Mouse (Mus musculus) lung, adult 2 months (tissue): ENCODE data around the gene Cpe. TPM values are rescaled to one million over a fixed set of nuclear protein-coding genes. Genes with fewer than 3 reads are reported as not detected.

Experiments used
- DNase-seq: peaks from one replicate; pipeline ENCODE4 v3.0.0; 2022
- H3K4me1 ChIP-seq: fragments of 200-500 bp; 2 replicates; pipeline ENCODE4 v1.6.1; 2011; ENCODE audit warnings: low read length; ENCODE audit not compliant: control insufficient read depth, insufficient read depth
- H3K4me3 ChIP-seq: fragments of 200-500 bp; replicated peaks from 2 replicates; pipeline ENCODE3; 2011; ENCODE audit warnings: low read depth, mild to moderate bottlenecking, control low read depth, low read length; ENCODE audit errors: extremely low read depth
- CTCF ChIP-seq: fragments of 200-500 bp; IDR thresholded peaks from 2 replicates; pipeline ENCODE4 v1.5.1; 2011; ENCODE audit warnings: mild to moderate bottlenecking, low read length, control low read depth; ENCODE audit not compliant: insufficient read depth
- POLR2A ChIP-seq: fragments of 200-500 bp; IDR thresholded peaks from 2 replicates; pipeline ENCODE4 v1.6.1; 2011; ENCODE audit warnings: low read depth, mild to moderate bottlenecking, control low read depth, low read length, borderline replicate concordance; ENCODE audit errors: extremely low read depth
- WGBS: fragments of 180-500 bp; shearing (Covaris S2); methylation state at CpG from one replicate; pipeline ENCODE4 v1.1.7; 2018; 5-methylcytosine and 5-hydroxymethylcytosine counted together
- polyA plus RNA-seq: library from polyadenylated mRNA; depleted of rRNA; stranded (reverse); fragments of >200 nt; gene quantifications from 2 replicates; pipeline ENCODE4 v1.2.3, GENCODE M21; 2012

Cpe gene
- polyA plus RNA-seq, 1 experiment: 29.7 TPM

GRCm38 (mm10) chr8:64655887-64656286 is 37.0 kb downstream of the Cpe start:
- no peak for DNase-seq
- 79% methylated on average over 6 of the region's 6 CpGs for whole genome bisulfite sequencing
- H3K4me1 ChIP-seq: no peaks in the 10 kb centered on the region
- TF ChIP-seq POLR2A: no peak
- TF ChIP-seq CTCF: no peak
- no peak overlapping the region for H3K4me3 ChIP-seq

- no peaks in the 10 kb centered on the region for H3K4me1 ChIP-seq
- no peak overlapping the region for H3K4me3 ChIP-seq
- 70% methylated on average over 2 of the region's 2 CpGs for WGBS
- no peak for DNase-seq
- TF ChIP-seq POLR2A (no peak), CTCF (no peak)
Measured at GRCm38 (mm10) chr8:64655087-64655486, 37.8 kb downstream of the Cpe start.

GRCm38 (mm10) chr8:64652285-64652684 is 40.6 kb downstream of the Cpe start:
- TF ChIP-seq POLR2A (no peak), CTCF (no peak)
- Histone ChIP-seq H3K4me1 (no peaks in the 10 kb centered on the region), H3K4me3 (no peak overlapping the region)
- no peak for DNase-seq

GRCm38 (mm10) chr8:64648063-64648462 is 44.8 kb downstream of the Cpe start:
- H3K4me3 ChIP-seq: no peak overlapping the region
- TF ChIP-seq CTCF: no peak
- TF ChIP-seq POLR2A: no peak
- DNase-seq: no peak
- no peaks in the 10 kb centered on the region for H3K4me1 ChIP-seq
- WGBS: 81% methylated on average over 4 of the region's 4 CpGs

- TF ChIP-seq POLR2A: no peak
- TF ChIP-seq CTCF: no peak
- Histone ChIP-seq H3K4me3 (no peak overlapping the region), H3K4me1 (no peaks in the 10 kb centered on the region)
- 93% methylated on average over 3 of the region's 3 CpGs for WGBS
- DNase-seq: no peak
Measured at GRCm38 (mm10) chr8:64647148-64647547, 45.7 kb downstream of the Cpe start.

GRCm38 (mm10) chr8:64646421-64646820 is 46.4 kb downstream of the Cpe start:
- Histone ChIP-seq H3K4me3 (no peak overlapping the region), H3K4me1 (no peaks in the 10 kb centered on the region)
- WGBS: 91% methylated on average over 5 of the region's 5 CpGs
- TF ChIP-seq POLR2A (no peak), CTCF (no peak)
- DNase-seq: no peak

GRCm38 (mm10) chr8:64644108-64645005 is 48.5 kb downstream of the Cpe start:
- WGBS: 81% methylated on average over 12 of the region's 12 CpGs
- H3K4me3 ChIP-seq: no peak overlapping the region
- H3K4me1 ChIP-seq: no peaks in the 10 kb centered on the region

GRCm38 (mm10) chr8:64643382-64643781 is 49.5 kb downstream of the Cpe start:
- Histone ChIP-seq H3K4me3 (no peak overlapping the region), H3K4me1 (no peaks in the 10 kb centered on the region)
- no peak for DNase-seq
- TF ChIP-seq CTCF (no peak), POLR2A (no peak)
- whole genome bisulfite sequencing: 52% methylated on average over 4 of the region's 4 CpGs

More at GRCm38 (mm10) chr8:64644108-64645005, 48.5 kb downstream of the Cpe start:
- no peak for DNase-seq
- TF ChIP-seq POLR2A (no peak), CTCF (no peak)

- DNase-seq: no peak
- TF ChIP-seq CTCF: no peak
- TF ChIP-seq POLR2A: no peak
- Histone ChIP-seq H3K4me3 (no peak overlapping the region), H3K4me1 (no peaks in the 10 kb centered on the region)
- 89% methylated on average over 3 of the region's 3 CpGs for WGBS
Measured at GRCm38 (mm10) chr8:64642799-64643198, 50.1 kb downstream of the Cpe start.

- TF ChIP-seq POLR2A (no peak), CTCF (no peak)
- Histone ChIP-seq H3K4me1 (no peaks in the 10 kb centered on the region), H3K4me3 (no peak overlapping the region)
- no peak for DNase-seq
- WGBS: 70% methylated on average over 1 of the region's 1 CpGs
Measured at GRCm38 (mm10) chr8:64640599-64640998, 52.3 kb downstream of the Cpe start.

GRCm38 (mm10) chr8:64639676-64640075 is 53.2 kb downstream of the Cpe start:
- TF ChIP-seq POLR2A (no peak), CTCF (no peak)
- Histone ChIP-seq H3K4me3 (no peak overlapping the region), H3K4me1 (no peaks in the 10 kb centered on the region)
- 87% methylated on average over 5 of the region's 5 CpGs for WGBS
- no peak for DNase-seq
